Comparison of ENCODE assay signal across 17 mouse cellular contexts in the genomic region with DNA sequence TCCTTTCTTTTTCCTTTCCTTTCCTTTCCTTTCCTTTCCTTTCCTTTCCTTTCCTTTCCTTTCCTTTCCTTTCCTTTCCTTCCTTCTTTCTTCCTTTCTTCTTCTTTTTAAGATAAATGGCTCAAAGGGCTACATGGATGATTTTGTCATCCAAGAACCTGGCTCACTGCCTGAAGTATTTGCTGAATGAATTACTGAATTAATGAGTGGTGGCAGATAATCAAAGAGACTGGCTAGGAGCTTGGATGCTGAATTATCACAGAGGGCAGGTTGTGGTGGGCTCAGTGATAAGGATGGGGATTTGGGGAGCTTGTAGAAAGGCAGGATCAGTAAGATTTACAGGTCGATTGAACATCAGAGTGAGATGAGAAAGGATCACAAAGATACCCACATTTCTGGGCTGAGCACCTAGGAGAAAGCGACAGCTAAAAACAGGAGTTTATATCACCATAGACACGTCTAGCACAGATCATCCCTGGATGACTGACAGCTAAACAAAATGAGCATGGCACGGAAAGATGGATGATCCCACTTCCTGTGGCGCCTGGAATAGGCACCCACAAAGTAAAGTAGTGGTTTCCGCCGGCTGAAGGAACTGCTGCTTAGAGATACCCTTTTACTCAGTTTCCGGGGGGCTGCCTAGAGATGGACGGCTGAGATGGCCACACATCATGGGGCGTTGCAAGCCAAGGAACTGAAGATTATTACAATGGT. TPM values are rescaled to one million over a fixed set of nuclear protein-coding genes. Genes with fewer than 3 reads are reported as not detected.
A peak's percentile ranks its signal among the peaks of the same experiment; 100 is the strongest.
DNase-seq lines count a peak whose midpoint lies in the region; ATAC-seq lines count a peak whose summit lies in the region.
"Had no signal": no experiment of that assay in that cellular context is flagged by ENCODE, and none has a peak within 500 bp of the region (broad histone marks: within the 10 kb centered on the region; RNA-seq: fewer than 3 reads in every experiment).

No protein-coding gene starts in this region.

- peak; percentile 17 for DNase-seq in left cerebral cortex, postnatal 4 days
- no peak for DNase-seq in left cerebral cortex, postnatal 36 days (ENCODE audit: low spot score in 2 of 2)
- peak; percentile 52 for DNase-seq in Muller cell, postnatal 12 days (ENCODE audit: inconsistent ontology term)
- DNase-seq in embryo, embryonic 10 days (ENCODE audit: low spot score) = no peak
- DNase-seq in adrenal gland, postnatal 25 days = no peak
- DNase-seq: cerebellum, adult 18-20 months; gastrocnemius, postnatal 36 days; kidney, adult 11 months; kidney, postnatal 25 days; lung, embryonic 14.5 days; right cerebral cortex, postnatal 4 days had no signal

- ATAC-seq in common myeloid progenitor, adult 5-6 weeks (replicated peaks; ENCODE audit: low read depth, poor library complexity, severe bottlenecking) = peak; percentile 81
- peak; percentile 38 for ATAC-seq in megakaryocyte, adult 5-6 weeks (ENCODE audit: poor library complexity, severe bottlenecking)
- ATAC-seq: Patski had no signal

- intact Hi-C loops in left cerebral cortex, postnatal 4 days (cut with DNase I) = no loop called here
- intact Hi-C loops in left cerebral cortex, postnatal 36 days (cut with DNase I) = no loop called here

RNA-seq across cellular contexts. Expression of gene Cartpt, which starts 37.9 kb away (rescaled TPM):
- total RNA-seq in left cerebral cortex, postnatal 4 days (2021) = 1 to 10 TPM; 5.9 to 7.4 TPM
- total RNA-seq in left cerebral cortex, postnatal 36 days (2021) = 10 to 100 TPM; 18.7 to 33.6 TPM
- not detected in 2 replicates for total RNA-seq in common myeloid progenitor, adult 5-6 weeks (2017)
- not detected in 2 replicates for total RNA-seq in megakaryocyte, adult 5-6 weeks (2015)
- not detected in 2 replicates for total RNA-seq in megakaryocyte, adult 5-6 weeks (2017)
- total RNA-seq in adrenal gland, postnatal 25 days (2021) = 1.6 and 5.5 TPM in 2 replicates
- total RNA-seq: gastrocnemius, postnatal 36 days; heart, postnatal 25 days; liver, adult 2 months; megakaryocyte-erythroid progenitor cell, adult 5-6 weeks had no signal

Comparison
In these comparisons a context has a peak if more than half of its experiments do, and no peak if none do; other contexts are left out.
1. DNase-seq: peak in left cerebral cortex, postnatal 4 days (single experiment) and Muller cell, postnatal 12 days (single experiment); none in left cerebral cortex, postnatal 36 days (0 of 2), embryo, embryonic 10 days (single experiment) and adrenal gland, postnatal 25 days (single experiment).